Mouse (Mus musculus) heart, adult 18-20 months (tissue): ENCODE results near the gene Olfr577. TPM values are rescaled to one million over a fixed set of nuclear protein-coding genes. Genes with fewer than 3 reads are reported as not detected.

Experiments
- DNase-seq, 2 experiments: peaks; one replicate each; pipeline ENCODE4 v3.0.0; 2021 to 2022; ENCODE audit warnings: mixed read lengths in 1 of 2
- long read RNA-seq, 2 experiments: library from polyadenylated mRNA; stranded (forward); transcript quantifications; one replicate each; pipeline ENCODE4 v2.0.0; 2021
- total RNA-seq, 2 experiments: library from RNA; stranded (reverse); gene quantifications; 2 replicates each; pipeline ENCODE4 v1.2.3; 2021

The Olfr577 gene
- not detected for total RNA-seq
- long read RNA-seq, experiment 1: 0 reads
- long read RNA-seq, experiment 2: 0 reads

DNA sequence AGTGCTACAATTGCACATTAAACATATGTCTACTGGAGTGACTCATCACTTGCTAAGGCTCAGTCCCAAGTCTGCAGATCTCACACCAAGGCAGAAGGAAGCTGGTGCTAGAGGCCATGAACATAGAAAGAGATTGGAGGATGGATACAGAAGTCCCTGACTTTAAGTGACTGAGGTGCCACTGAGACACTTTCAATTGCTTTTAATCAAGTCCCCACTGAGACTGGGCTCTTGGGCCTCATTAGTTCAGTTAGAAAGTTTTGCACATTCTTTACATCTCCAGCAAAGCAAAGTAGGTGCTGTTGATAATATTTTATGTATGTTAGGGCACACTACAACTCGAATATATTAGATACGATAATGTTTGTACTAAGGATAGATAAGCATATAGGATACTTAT is at the start of gene Olfr577:
TSS of gene Olfr577 (minus strand) at position 101 of the 400 bp plus-strand sequence.
- no peak for DNase-seq

DNA sequence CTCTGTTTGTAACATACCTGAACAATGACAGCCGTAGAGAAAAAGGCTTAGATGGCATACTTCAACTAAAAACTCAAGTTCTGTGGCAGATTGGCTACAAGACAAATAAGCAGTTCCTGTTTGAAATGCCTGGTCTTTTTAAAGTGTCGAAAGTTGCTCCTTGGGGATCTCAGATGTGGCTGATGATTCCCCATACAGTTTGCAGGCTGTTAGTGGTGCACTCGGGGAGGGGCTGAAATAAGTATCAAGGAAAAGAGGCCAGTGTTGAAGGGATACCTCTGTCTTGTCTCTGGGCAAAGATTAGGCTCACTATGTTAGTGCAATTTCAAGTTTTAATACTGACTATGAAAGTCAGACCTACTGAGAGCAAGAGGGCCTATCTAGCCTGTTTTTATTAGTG is 13.5 kb upstream of the Olfr577 start, which contains the start of gene Olfr578:
TSS of gene Olfr578 (minus strand) at position 101 of the 400 bp plus-strand sequence.
- no peak for DNase-seq

DNA sequence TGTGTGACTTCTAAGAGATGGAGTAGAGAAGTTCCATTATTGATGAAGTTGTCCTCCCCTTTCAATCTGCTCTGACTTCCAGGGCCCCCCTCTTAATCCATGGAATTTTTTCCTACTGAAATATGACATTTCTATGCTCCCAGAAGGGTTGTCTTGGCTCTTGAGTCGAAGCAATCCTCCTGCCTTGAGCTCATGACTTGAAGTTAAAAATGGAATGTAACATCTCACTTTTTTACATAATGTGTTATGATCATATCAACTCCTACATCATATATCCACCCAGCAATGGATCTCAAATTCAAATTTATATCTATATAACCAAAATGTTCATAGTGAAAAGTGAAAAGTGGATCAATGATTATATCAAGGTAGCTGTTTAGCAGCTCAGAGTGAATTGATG is 1.3 kb downstream of the Olfr577 start:
- no peak for DNase-seq

DNA sequence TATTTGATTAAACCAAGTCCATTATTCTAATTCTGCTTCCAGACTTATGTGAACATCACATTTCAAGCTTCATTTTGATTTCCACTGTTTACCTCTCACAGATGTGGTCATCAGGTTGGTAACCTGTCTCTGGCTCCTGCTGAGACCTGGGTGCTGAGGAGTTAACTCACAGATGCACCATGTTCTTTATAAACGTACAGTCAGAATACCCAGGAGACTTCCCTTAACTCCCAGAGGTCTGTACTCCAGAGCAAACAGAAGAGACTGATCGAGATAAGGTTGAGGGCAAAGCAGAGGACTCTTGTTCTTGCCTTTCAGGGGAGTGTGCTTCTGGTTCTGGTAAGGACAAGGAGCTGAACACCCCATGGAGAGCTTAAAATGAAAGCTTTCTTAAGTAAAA is 13.4 kb downstream of the Olfr577 start, which contains the start of gene Olfr576:
TSS of gene Olfr576 (plus strand) at position 301 of the 400 bp plus-strand sequence.
- no peak for DNase-seq

DNA sequence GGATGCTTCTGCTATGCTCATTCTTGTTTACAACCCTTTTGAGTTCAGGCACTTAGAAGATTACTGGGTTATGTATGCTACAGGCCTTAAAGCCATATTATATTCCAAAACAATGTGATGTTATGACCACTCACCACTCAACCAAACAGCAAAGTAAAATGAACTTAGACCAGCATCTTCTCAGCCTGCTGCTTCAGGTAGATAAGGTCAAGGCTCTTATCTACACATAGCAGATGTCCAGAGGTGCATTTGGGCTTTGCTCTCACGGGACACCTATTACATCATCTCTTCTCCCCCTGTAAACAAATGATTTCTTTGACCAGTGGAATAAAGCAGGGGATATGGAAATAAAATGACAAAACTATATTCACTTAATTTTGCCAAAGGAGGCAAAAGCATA is 17.1 kb downstream of the Olfr577 start, which contains the start of gene Olfr575:
TSS of gene Olfr575 (minus strand) at position 183 of the 400 bp plus-strand sequence.
- no peak for DNase-seq

DNA sequence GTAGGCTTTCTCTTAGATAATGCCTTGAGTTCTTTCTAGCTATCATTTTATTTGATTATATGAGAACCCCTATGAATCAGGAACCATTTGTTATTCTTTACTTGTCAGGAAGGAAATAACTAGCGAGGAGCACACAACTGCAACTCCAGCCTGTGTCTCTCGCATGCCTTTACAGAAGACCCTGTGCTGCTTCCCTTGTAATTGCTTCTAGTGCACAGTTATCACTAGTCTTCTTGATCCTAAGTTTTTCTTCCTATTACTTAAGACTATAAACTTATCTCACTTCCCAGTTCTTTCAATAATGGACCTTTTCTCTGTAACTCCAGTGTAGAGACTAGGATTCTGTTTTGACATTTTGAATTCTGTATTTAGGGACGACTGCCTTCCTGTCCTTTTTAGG is 17.6 kb downstream of the Olfr577 start:
- DNase-seq: no peak

DNA sequence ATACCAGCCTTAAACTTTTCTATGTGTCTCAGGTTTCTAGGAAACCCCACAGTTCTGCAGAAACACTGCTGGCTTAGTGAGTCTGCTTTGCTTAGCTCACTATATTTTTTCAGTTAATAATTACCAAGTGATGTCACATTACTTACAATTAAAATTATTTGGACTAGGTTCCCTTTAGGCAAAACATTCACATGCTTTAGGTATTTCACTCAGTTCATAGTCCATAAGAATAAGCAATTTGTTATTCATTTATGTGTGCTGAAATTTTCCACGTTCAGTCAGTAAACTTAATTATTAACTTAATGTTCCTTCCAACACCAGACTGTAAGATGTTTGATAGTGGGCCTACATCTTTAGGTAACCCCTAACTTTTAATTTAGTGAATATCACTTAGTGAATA is 25.0 kb downstream of the Olfr577 start:
- DNase-seq: no peak

DNA sequence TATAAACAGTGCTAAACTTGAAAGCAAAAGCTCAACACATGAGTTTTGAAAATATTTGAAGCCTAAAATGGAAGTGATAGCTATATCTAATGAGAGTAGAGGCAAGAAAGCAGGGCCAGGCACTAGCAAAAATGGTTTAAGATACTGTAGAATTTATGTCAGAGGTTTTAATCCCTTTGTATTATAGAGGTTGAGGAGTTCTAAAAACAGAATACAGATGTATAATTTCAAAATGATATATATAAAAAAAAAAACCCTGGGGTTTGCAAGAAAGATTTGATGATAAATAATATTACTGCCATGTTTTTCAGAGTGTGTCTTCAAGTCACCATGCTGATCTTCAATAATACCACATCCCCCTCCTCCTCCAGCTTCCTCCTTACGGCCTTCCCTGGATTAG is 27.6 kb downstream of the Olfr577 start, which contains the start of gene Olfr574:
TSS of gene Olfr574 (plus strand) at position 301 of the 400 bp plus-strand sequence.
- DNase-seq: no peak

DNA sequence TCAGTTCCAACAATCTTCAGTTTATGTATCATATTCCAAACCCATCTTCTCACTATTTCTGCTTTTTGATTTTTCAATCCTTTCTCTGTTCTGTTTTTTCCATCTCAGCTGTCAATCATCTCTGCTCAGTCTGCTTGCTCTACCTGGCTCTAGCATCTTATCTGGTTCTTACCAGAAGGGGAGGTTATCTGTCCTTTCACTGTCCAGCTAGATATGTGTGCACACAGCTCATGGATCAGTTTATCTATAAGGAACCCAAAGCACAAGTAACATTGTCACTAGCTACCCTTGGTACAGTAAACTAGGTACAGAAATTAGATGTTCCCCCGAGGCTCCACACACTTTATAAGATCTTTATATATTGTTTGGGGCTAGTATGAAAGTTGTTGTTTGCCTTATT is 32.3 kb downstream of the Olfr577 start:
- no peak for DNase-seq

DNA sequence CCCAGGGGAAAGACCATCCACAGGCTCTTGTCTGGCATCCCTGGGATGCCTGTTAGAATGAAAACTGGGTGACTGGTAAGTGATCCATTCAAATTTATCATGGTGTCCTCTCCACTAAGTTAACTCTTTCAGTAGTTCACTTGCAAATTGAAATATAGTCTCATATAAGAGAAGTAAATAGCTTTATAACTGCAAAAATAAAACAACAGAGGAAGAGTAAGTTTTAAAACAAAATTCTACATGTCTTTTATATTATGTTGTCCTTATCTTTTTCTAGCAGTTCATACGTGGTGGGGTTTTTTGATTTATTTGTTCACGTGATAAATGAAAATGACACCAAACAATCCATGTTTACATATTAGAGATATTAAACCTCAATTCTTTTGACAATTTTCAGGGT is 33.3 kb downstream of the Olfr577 start, which contains the start of gene Olfr573-ps1:
TSS of gene Olfr573-ps1 (minus strand) at position 101 of the 400 bp plus-strand sequence.
- DNase-seq: no peak

DNA sequence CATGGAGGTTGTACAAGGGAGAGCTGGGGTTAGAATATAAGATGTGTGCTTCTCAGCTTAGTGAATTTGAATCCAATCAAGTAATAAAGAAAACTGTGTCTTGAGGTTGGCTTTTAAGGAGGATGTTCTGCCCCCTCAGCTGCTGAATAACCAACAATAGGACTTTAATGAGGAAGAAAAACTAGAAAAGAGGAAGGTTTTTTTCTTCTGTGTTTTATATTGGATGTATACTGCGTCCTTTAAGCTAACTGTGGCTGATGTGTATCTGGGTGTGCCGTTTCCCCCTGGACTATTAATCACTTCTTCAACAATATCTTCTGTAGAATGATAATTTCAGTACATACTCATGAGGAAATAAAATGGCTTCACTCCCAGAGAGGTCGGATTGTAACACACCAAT is 48.6 kb downstream of the Olfr577 start:
- DNase-seq: no peak

DNA sequence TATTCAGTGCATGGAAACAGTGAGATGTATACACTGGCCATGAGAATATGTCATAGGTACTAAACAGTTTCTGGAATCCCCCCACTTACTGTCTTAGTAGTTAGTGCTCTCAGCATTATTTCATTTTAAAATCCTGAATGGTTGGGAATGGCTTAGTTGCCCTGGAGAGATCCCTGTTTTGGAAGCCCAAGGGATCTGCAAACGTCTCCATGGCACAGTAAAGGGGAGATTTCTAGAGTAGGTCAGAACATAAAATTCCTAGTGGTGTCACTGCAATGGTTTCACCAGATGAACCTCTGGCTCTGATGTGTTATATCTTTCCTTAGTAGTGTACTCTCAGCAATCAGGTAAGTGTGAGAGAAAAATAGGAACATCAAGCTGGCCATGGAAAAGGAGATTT is 51.6 kb downstream of the Olfr577 start, which contains the start of gene Olfr572:
TSS of gene Olfr572 (plus strand) at position 301 of the 400 bp plus-strand sequence.
- DNase-seq: no peak

Other genes starting within 250 kb of the Olfr577 start
- gene Olfr559, start 248.5 kb downstream of the Olfr577 start, total RNA-seq: not detected
- gene Olfr560, start 216.6 kb downstream of the Olfr577 start, total RNA-seq: not detected
- gene Olfr78, start 216.5 kb downstream of the Olfr577 start, total RNA-seq: under 1 TPM; 0.49 to 0.60 TPM
- not detected for gene Olfr561, start 204.7 kb downstream of the Olfr577 start, total RNA-seq
- not detected for gene Olfr564, start 172.5 kb downstream of the Olfr577 start, total RNA-seq
- not detected for gene Olfr566, start 117.2 kb downstream of the Olfr577 start, total RNA-seq
- gene Olfr568, start 98.8 kb downstream of the Olfr577 start, total RNA-seq: not detected
- not detected for gene Olfr569, start 85.1 kb downstream of the Olfr577 start, total RNA-seq
- gene Olfr570, start 81.4 kb downstream of the Olfr577 start, total RNA-seq: not detected
- gene Olfr571, start 58.4 kb downstream of the Olfr577 start, total RNA-seq: not detected
- gene Olfr572, start 51.5 kb downstream of the Olfr577 start, total RNA-seq: not detected
- not detected for gene Olfr573-ps1, start 33.4 kb downstream of the Olfr577 start, total RNA-seq
- not detected for gene Olfr574, start 27.5 kb downstream of the Olfr577 start, total RNA-seq
- not detected for gene Olfr575, start 17.2 kb downstream of the Olfr577 start, total RNA-seq
- gene Olfr576, start 13.3 kb downstream of the Olfr577 start, total RNA-seq: not detected
- gene Olfr578, start 13.4 kb upstream of the Olfr577 start, total RNA-seq: not detected
- not detected for gene Olfr582, start 62.1 kb upstream of the Olfr577 start, total RNA-seq
- gene Olfr583, start 75.4 kb upstream of the Olfr577 start, total RNA-seq: not detected
- not detected for gene Olfr584, start 105.9 kb upstream of the Olfr577 start, total RNA-seq
- not detected for gene Olfr585, start 121.8 kb upstream of the Olfr577 start, total RNA-seq
- gene Olfr586, start 149.7 kb upstream of the Olfr577 start, total RNA-seq: not detected
- not detected for gene Olfr588-ps1, start 164.9 kb upstream of the Olfr577 start, total RNA-seq
- not detected for gene Olfr589, start 180.4 kb upstream of the Olfr577 start, total RNA-seq
- not detected for gene Olfr591, start 202.4 kb upstream of the Olfr577 start, total RNA-seq
- not detected for gene Olfr592, start 208.9 kb upstream of the Olfr577 start, total RNA-seq
- gene Olfr593, start 235.9 kb upstream of the Olfr577 start, total RNA-seq: not detected
- not detected for gene Olfr594, start 241.1 kb upstream of the Olfr577 start, total RNA-seq